Mouse (Mus musculus) stomach, embryonic 14.5 days (tissue): ENCODE measurements around the gene Syne3. TPM values are rescaled to one million over a fixed set of nuclear protein-coding genes. Genes with fewer than 3 reads are reported as not detected.

Experiments
- ATAC-seq: fragments of 200-750 bp; cut with Nextera tagmentation; 2 replicates; pipeline ENCODE4 v1.8.0; 2017; ENCODE audit warnings: low read depth, moderate TSS enrichment; ENCODE audit not compliant: insufficient number of reproducible peaks, insufficient read depth, low FRiP score
- H3K27ac ChIP-seq: fragments of 300-500 bp; sonication (generic); 2 replicates; pipeline ENCODE4 v1.5.1; 2014; ENCODE audit warnings: mild to moderate bottlenecking, low read length, moderate library complexity, mixed read lengths
- H3K27me3 ChIP-seq: fragments of 300-500 bp; sonication (generic); 2 replicates; pipeline ENCODE4 v1.6.1; 2014; ENCODE audit warnings: low read length, control low read depth, mixed read lengths; ENCODE audit not compliant: control insufficient read depth, insufficient read depth
- H3K36me3 ChIP-seq: fragments of 300-500 bp; sonication (generic); 2 replicates; pipeline ENCODE4 v1.6.1; 2014; ENCODE audit warnings: mild to moderate bottlenecking, control low read depth, low read length, moderate library complexity, mixed read lengths; ENCODE audit not compliant: control insufficient read depth, insufficient read depth
- H3K4me1 ChIP-seq: fragments of 300-500 bp; sonication (generic); 2 replicates; pipeline ENCODE4 v1.6.1; 2014; ENCODE audit warnings: low read length, control low read depth, mixed read lengths; ENCODE audit not compliant: control insufficient read depth, insufficient read depth
- H3K4me2 ChIP-seq: fragments of 300-500 bp; sonication (generic); replicated peaks from 2 replicates; pipeline ENCODE4 v1.6.1; 2014; ENCODE audit warnings: low read depth, low read length, control low read depth
- H3K4me3 ChIP-seq: fragments of 300-500 bp; sonication (generic); 2 replicates; pipeline ENCODE4 v1.5.1; 2014; ENCODE audit warnings: low read depth, low read length, control low read depth
- H3K9ac ChIP-seq: fragments of 300-500 bp; sonication (generic); replicated peaks from 2 replicates; pipeline ENCODE4 v1.6.1; 2014; ENCODE audit warnings: low read depth, mild to moderate bottlenecking, control low read depth, low read length, moderate library complexity, mixed read lengths
- H3K9me3 ChIP-seq: fragments of 300-500 bp; sonication (generic); 2 replicates; pipeline ENCODE4 v1.6.1; 2016; ENCODE audit warnings: low read depth, low read length, control low read depth; ENCODE audit not compliant: control insufficient read depth
- WGBS: fragments of 180-500 bp; shearing (Covaris S2); extraction: QIAGEN DNeasy Blood & Tissue Kit; methylation state at CpG from one replicate; pipeline ENCODE4 v1.1.7; 2014; 5-methylcytosine and 5-hydroxymethylcytosine counted together
- polyA plus RNA-seq: library from polyadenylated mRNA; unstranded; fragments of >200 nt; fragmentation: Nextera tagmentation; extraction: Ambion mirVana; gene quantifications from 2 replicates; pipeline ENCODE4 v1.2.1, GENCODE M21; 2014

Gene Syne3
- polyA plus RNA-seq, 1 experiment from 2014 or later, result 0.59 TPM

- no peak for ATAC-seq
- no peak overlapping the region for H3K9ac ChIP-seq
- no peaks in the 10 kb centered on the region for H3K36me3 ChIP-seq
- H3K9me3 ChIP-seq, result no peaks in the 10 kb centered on the region
- WGBS, result 74% methylated on average over 9 of the region's 9 CpGs
- H3K4me1 ChIP-seq, result 0 out of 2 replicates have a peak, but pooled peaks cover 4% of the 10 kb centered on the region
- no peak overlapping the region for H3K4me3 ChIP-seq
- H3K4me2 ChIP-seq, result no peak overlapping the region
- no peak overlapping the region for H3K27ac ChIP-seq
- H3K27me3 ChIP-seq, result no peaks in the 10 kb centered on the region
Measured at GRCm38 (mm10) chr12:105000487-105001283, 8.9 kb downstream of the Syne3 start.

DNA sequence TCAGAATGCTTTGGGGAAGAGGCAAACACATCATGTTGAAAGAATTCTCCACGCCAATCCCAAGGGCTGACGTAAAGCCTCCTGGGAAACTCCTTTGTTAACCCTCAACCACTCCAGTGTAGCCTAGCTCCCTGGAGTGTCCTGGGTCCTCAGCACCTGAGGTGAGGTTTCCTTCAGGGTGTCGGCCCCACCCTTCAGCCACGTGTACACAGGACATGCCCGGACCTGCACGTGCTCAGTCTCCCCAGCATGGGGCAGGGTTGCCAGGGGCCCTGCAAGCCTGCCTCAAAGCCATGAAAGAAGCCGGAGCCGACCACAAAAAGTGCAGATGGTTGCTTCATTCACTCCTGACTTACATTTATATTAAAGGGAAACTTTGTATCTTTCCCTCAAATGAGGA lies 10.4 kb downstream of the Syne3 start:
- H3K27me3 ChIP-seq, result no peaks in the 10 kb centered on the region
- 0 out of 2 replicates have a peak, but pooled peaks cover 4% of the 10 kb centered on the region for H3K4me1 ChIP-seq
- ATAC-seq, result peak; percentile 56; the same call in 1 of the 2 replicates
- 54% methylated on average over 8 of the region's 8 CpGs for WGBS
- no peak overlapping the region for H3K9ac ChIP-seq
- no peak overlapping the region for H3K4me2 ChIP-seq
- no peak overlapping the region for H3K27ac ChIP-seq
- no peak overlapping the region for H3K4me3 ChIP-seq
- no peaks in the 10 kb centered on the region for H3K36me3 ChIP-seq
- no peaks in the 10 kb centered on the region for H3K9me3 ChIP-seq

DNA sequence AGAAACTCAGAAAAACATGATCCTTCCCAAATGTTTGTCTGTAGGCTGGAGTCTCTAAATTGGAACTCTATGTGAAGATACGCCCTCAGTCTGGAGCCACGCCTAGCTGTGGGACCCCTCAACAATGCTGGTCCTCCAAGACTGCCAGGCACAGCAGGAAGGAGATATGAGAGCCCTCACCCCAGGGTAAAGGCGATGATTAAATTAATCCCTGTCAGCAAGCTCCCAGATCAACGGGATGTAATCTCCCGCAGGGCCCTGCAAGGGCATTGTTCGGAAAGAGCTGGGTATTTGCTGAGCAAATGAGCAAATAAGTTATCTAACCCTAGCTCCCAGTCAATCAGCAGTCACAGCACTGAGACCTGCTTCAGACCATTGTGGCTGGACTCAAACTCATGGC lies 11.1 kb downstream of the Syne3 start:
- Histone ChIP-seq H3K4me2 (no peak overlapping the region), H3K9ac (no peak overlapping the region), H3K4me1 (0 out of 2 replicates have a peak, but pooled peaks cover 4% of the 10 kb centered on the region), H3K27me3 (no peaks in the 10 kb centered on the region), H3K9me3 (no peaks in the 10 kb centered on the region), H3K4me3 (no peak overlapping the region), H3K27ac (no peak overlapping the region), H3K36me3 (no peaks in the 10 kb centered on the region)
- 55% methylated on average over 6 of the region's 6 CpGs for WGBS
- no peak for ATAC-seq

DNA sequence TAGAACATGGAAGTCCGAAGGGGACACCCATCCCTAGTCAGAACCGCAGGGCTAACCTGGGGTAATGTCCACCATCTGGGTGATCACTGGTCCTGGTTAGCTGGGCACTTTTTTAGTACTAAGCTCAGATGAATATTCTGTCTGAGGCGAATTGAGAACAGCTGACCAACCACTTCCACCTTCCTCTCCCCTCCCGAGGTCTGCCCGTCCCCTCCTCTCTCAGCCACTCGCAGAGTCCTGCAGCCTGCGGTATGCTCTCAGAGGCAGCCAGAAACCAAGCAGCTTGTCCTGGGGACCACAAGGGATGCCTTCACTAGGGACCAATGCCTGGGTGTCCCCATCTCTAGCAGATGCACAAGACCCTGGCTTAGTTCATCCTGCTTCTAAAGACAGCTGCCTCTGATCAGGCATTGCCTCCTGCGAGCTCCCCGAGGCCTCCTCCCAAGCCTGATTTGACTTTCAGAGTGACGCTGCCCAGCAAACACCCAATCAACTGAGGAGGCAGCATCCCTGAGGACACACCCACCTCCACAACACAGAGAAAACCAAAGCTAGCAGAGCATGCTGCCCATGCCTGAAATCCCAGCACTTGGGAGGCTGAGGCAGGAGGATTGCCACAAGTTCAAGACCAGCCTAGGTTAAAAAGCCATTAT lies 11.8 kb downstream of the Syne3 start:
- Histone ChIP-seq H3K4me2 (no peak overlapping the region), H3K9ac (no peak overlapping the region), H3K9me3 (no peaks in the 10 kb centered on the region), H3K4me3 (no peak overlapping the region), H3K36me3 (no peaks in the 10 kb centered on the region), H3K4me1 (0 out of 2 replicates have a peak, but pooled peaks cover 2% of the 10 kb centered on the region), H3K27me3 (no peaks in the 10 kb centered on the region), H3K27ac (no peak overlapping the region)
- no peak for ATAC-seq
- WGBS, result 75% methylated on average over 10 of the region's 10 CpGs

GRCm38 (mm10) chr12:104997159-104997558 lies 12.4 kb downstream of the Syne3 start:
- Histone ChIP-seq H3K4me1 (no peaks in the 10 kb centered on the region), H3K9me3 (no peaks in the 10 kb centered on the region), H3K27me3 (no peaks in the 10 kb centered on the region), H3K36me3 (no peaks in the 10 kb centered on the region), H3K4me2 (no peak overlapping the region), H3K27ac (no peak overlapping the region), H3K4me3 (no peak overlapping the region), H3K9ac (no peak overlapping the region)
- ATAC-seq, result no peak
- WGBS, result 81% methylated on average over 10 of the region's 10 CpGs

GRCm38 (mm10) chr12:104996012-104996728 lies 13.4 kb downstream of the Syne3 start:
- H3K27me3 ChIP-seq, result no peaks in the 10 kb centered on the region
- no peak overlapping the region for H3K4me2 ChIP-seq
- H3K9me3 ChIP-seq, result no peaks in the 10 kb centered on the region
- H3K4me1 ChIP-seq, result no peaks in the 10 kb centered on the region
- no peak overlapping the region for H3K27ac ChIP-seq
- H3K9ac ChIP-seq, result no peak overlapping the region
- H3K36me3 ChIP-seq, result no peaks in the 10 kb centered on the region
- ATAC-seq, result no peak
- 85% methylated on average over 9 of the region's 9 CpGs for WGBS
- H3K4me3 ChIP-seq, result no peak overlapping the region

DNA sequence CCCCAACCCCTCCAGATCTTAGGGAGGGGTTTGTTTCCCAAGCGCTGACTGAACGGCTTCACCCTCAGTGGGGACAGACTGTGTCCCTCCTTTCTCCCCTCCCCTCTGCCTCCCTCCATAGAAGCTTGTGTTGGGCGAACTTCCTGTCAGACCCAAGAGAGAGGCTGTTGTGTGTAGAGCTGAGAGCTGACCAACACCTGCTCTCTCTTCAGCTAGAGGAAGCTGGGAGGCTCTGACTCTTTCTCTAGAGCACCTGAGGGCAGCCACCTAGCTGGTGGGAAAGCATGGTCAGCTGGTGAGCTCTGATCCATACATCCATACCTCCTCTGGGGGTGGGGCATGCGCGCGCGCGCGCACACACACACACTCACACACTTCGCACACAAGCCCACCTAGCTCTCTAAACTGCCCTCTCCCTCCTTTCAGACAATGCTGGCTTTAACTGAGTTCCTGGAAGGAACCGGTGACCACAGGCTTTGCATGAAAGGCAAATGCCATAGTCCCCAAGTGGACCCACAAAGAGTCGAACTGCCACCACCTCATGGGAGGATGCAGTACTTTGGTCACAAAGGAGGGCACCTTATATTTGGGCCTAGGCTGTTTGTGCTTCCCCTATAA lies 14.2 kb downstream of the Syne3 start:
- H3K36me3 ChIP-seq, result no peaks in the 10 kb centered on the region
- no peak overlapping the region for H3K27ac ChIP-seq
- H3K27me3 ChIP-seq, result no peaks in the 10 kb centered on the region
- no peaks in the 10 kb centered on the region for H3K4me1 ChIP-seq
- no peaks in the 10 kb centered on the region for H3K9me3 ChIP-seq
- 80% methylated on average over 12 of the region's 12 CpGs for WGBS
- H3K4me2 ChIP-seq, result no peak overlapping the region
- ATAC-seq, result no peak
- no peak overlapping the region for H3K9ac ChIP-seq
- H3K4me3 ChIP-seq, result no peak overlapping the region

GRCm38 (mm10) chr12:104992838-104993237 lies 16.8 kb downstream of the Syne3 start:
- WGBS, result 69% methylated on average over 8 of the region's 8 CpGs
- no peaks in the 10 kb centered on the region for H3K36me3 ChIP-seq

More at GRCm38 (mm10) chr12:104992838-104993237, 16.8 kb downstream of the Syne3 start:
- no peak overlapping the region for H3K4me2 ChIP-seq
- no peak overlapping the region for H3K27ac ChIP-seq
- no peak overlapping the region for H3K4me3 ChIP-seq
- no peak for ATAC-seq
- H3K4me1 ChIP-seq, result no peaks in the 10 kb centered on the region
- no peaks in the 10 kb centered on the region for H3K9me3 ChIP-seq
- no peak overlapping the region for H3K9ac ChIP-seq
- H3K27me3 ChIP-seq, result no peaks in the 10 kb centered on the region
